Mouse (Mus musculus) heart, embryonic 14.5 days (tissue): ENCODE results near the gene Calm2. TPM values are rescaled to one million over a fixed set of nuclear protein-coding genes. Genes with fewer than 3 reads are reported as not detected.

ENCODE experiments used
- ATAC-seq: fragments of 200-750 bp; cut with Nextera tagmentation; 2 replicates; pipeline ENCODE4 v1.8.0; 2017; ENCODE audit warnings: low read depth, moderate TSS enrichment; ENCODE audit not compliant: insufficient number of reproducible peaks, insufficient read depth, low FRiP score
- H3K27ac ChIP-seq, 2 experiments: fragments of 200-500 bp in 1 of 2; fragments of 300-500 bp in 1 of 2; sonication (generic) in 1 of 2; replicated peaks in 1 of 2; 2 replicates each; pipeline ENCODE4 v1.5.1; 2012 to 2014; ENCODE audit warnings: low read depth in 2 of 2, low read length in 2 of 2, control low read depth in 1 of 2, mild to moderate bottlenecking in 1 of 2, mixed read lengths in 1 of 2; ENCODE audit not compliant: control insufficient read depth in 1 of 2, insufficient read depth in 1 of 2
- H3K27me3 ChIP-seq: fragments of 300-500 bp; sonication (generic); 2 replicates; pipeline ENCODE4 v1.6.1; 2014; ENCODE audit warnings: mild to moderate bottlenecking, low read length, control low read depth; ENCODE audit not compliant: control insufficient read depth, insufficient read depth
- H3K36me3 ChIP-seq: fragments of 300-500 bp; sonication (generic); 2 replicates; pipeline ENCODE4 v1.6.1; 2014; ENCODE audit warnings: mild to moderate bottlenecking, control low read depth, low read length, mixed read lengths; ENCODE audit not compliant: control insufficient read depth, insufficient read depth
- H3K4me1 ChIP-seq, 2 experiments: fragments of 200-500 bp in 1 of 2; fragments of 300-500 bp in 1 of 2; sonication (generic) in 1 of 2; 2 replicates each; pipeline ENCODE4 v1.6.1; 2012 to 2014; ENCODE audit warnings: low read length in 2 of 2, control low read depth in 1 of 2, mixed read lengths in 1 of 2; ENCODE audit not compliant: control insufficient read depth in 2 of 2, insufficient read depth in 2 of 2
- H3K4me2 ChIP-seq: fragments of 300-500 bp; sonication (generic); 2 replicates; pipeline ENCODE4 v1.6.1; 2014; ENCODE audit warnings: mild to moderate bottlenecking, low read length
- H3K4me3 ChIP-seq, 2 experiments: fragments of 200-500 bp in 1 of 2; fragments of 300-500 bp in 1 of 2; sonication (generic) in 1 of 2; 2 replicates each; pipeline ENCODE4 v1.5.1; 2012 to 2014; ENCODE audit warnings: low read length in 2 of 2, mild to moderate bottlenecking in 2 of 2, control low read depth in 1 of 2, low read depth in 1 of 2, moderate library complexity in 1 of 2; ENCODE audit not compliant: control insufficient read depth in 1 of 2, insufficient read depth in 1 of 2
- H3K9ac ChIP-seq: fragments of 300-500 bp; sonication (generic); 2 replicates; pipeline ENCODE4 v1.6.1; 2014; ENCODE audit warnings: mild to moderate bottlenecking, low read length
- H3K9me3 ChIP-seq: fragments of 300-500 bp; sonication (generic); 2 replicates; pipeline ENCODE4 v1.6.1; 2016; ENCODE audit warnings: low read length, control low read depth; ENCODE audit not compliant: control insufficient read depth
- WGBS: fragments of 180-500 bp; shearing (Covaris S2); extraction: QIAGEN DNeasy Blood & Tissue Kit; methylation state at CpG from one replicate; pipeline ENCODE4 v1.1.7; 2014; 5-methylcytosine and 5-hydroxymethylcytosine counted together
- polyA plus RNA-seq: library from polyadenylated mRNA; unstranded; fragments of >200 nt; fragmentation: Nextera tagmentation; extraction: Ambion mirVana; gene quantifications from 2 replicates; pipeline ENCODE4 v1.2.1, GENCODE M21; 2014

Gene Calm2
- polyA plus RNA-seq, 1 experiment from 2014 or later, result 616 TPM

- H3K4me2 ChIP-seq, result peak overlapping the region; percentile 78
- ATAC-seq, result no peak
- WGBS, result 53% methylated on average over 12 of the region's 12 CpGs
These were observed 971 bp upstream of the Calm2 start for GRCm38 (mm10) chr17:87447612-87448200.

DNA sequence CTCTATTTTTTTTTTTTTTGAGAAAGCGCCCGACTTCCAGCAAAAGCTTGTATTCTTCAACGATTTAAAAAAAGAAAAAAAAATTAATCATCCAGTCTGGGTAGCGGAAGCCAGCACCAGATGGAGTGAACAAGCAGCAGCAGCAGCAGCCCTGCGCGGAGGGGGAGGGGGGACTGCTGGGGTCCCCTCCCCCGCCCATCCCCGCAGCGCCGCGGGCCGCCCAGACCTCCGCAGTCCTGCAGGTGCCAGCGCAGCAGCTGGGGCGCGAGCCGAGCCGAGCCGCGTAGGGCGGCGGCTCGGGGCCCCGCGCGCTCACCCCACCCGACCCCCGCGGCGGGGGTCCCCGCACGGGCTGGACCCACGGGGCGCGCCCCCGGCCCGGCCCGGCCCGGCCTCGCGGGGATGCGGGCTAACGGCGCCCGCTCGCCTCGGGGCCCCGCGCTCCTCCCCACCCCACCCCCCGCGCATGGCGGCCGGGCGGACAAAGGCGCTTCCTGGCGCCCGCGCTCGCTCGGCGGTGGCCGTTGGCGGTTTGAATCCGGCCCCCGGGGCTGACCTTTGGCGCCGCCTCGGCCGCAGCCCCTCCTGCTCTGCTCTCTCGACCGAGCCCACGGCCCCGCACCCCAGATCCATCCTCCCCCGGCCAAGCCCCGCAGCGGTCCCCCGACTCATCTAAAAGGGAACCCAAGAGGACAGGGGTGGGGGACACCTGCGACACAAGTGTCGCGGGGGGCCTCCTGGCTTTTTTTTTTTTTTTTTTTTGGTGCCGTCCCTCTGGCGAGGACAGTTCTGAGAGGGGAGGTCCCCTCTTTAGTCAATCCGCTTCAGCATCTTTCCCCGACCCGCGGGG lies 593 bp downstream of the Calm2 start:
- no peaks in the 10 kb centered on the region for H3K9me3 ChIP-seq
- H3K4me1 ChIP-seq, result peaks cover 6 to 25% of the 10 kb centered on the region in 2 experiments; a peak in 3 of 4 replicates
- H3K36me3 ChIP-seq, result peaks cover 15% of the 10 kb centered on the region
- peak overlapping the region; percentile 92 to 98 for H3K27ac ChIP-seq
- H3K9ac ChIP-seq, result peak overlapping the region; percentile 98
- peak; percentile 62 for ATAC-seq
- H3K27me3 ChIP-seq, result no peaks in the 10 kb centered on the region
- H3K4me3 ChIP-seq, result peak overlapping the region; percentile 87 to 95
- H3K4me2 ChIP-seq, result peak overlapping the region; percentile 79
- 2% methylated on average over 45 of the region's 86 CpGs for WGBS

More at GRCm38 (mm10) chr17:87447612-87448200, 971 bp upstream of the Calm2 start:
- no peaks in the 10 kb centered on the region; the same call in 1 of the 2 replicates for H3K36me3 ChIP-seq
- H3K27ac ChIP-seq, result peak overlapping the region; percentile 78 to 98; a peak in 3 of 4 replicates
- peak overlapping the region; percentile 72 to 87 for H3K4me3 ChIP-seq
- H3K27me3 ChIP-seq, result no peaks in the 10 kb centered on the region
- H3K9ac ChIP-seq, result peak overlapping the region; percentile 98
- no peaks in the 10 kb centered on the region for H3K9me3 ChIP-seq
- peaks cover 6 to 22% of the 10 kb centered on the region in 2 experiments; a peak in 3 of 4 replicates for H3K4me1 ChIP-seq

DNA sequence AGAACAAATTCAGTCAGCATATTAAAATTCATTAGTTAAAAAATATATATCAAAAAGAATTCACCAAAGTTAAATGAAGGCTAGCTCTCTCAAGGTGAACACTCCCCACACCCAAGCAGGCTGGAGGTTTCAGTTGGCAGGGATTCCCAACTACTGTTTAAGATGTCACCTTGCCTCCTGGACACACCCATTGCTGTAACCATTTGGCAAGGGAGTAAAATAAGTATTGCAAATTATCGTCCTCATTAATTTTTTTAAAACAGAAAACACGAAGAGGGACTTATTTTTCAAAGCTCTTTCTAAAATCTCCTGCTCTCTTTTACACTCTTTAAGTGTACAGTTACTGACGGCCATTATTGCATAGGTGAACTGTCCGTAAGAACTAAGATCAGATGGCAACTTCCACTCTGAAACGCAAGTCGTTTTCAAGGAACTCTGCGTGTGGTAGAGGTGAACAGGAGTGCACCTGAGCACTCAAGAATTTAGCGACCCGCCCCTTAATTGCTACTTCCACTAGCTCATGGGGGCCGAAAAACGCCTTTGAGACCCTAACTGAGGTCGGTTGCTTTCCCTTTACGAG lies 1.3 kb downstream of the Calm2 start:
- H3K9me3 ChIP-seq, result no peaks in the 10 kb centered on the region
- WGBS, result under 1% methylated on average over 13 of the region's 13 CpGs

DNA sequence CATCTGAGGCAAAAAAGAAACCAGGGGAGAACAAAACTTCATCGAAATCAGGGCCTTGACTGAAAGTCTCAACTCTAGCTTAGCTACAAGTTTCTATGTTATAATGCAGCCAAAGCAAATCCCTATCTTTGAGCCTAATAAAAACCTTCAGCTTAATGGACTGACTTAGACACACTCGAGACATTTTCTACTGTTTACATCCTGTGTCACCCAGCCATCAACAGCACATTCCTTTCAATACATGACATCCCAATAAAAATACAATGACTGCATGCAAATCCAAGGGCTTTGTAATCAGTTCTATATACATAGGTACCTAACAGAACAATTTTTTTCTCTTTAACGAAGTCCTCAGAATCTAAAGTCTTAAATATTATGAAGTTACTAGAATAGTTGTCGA lies 2.0 kb downstream of the Calm2 start:
- no peaks in the 10 kb centered on the region for H3K27me3 ChIP-seq
- no peak for ATAC-seq
- peaks cover 6 to 29% of the 10 kb centered on the region in 2 experiments; a peak in 3 of 4 replicates for H3K4me1 ChIP-seq
- peak overlapping the region; percentile 31; the same call in 1 of the 2 replicates for H3K9ac ChIP-seq
- H3K4me2 ChIP-seq, result peak overlapping the region; percentile 79
- 38% methylated on average over 4 of the region's 4 CpGs for WGBS
- no peak overlapping the region for H3K27ac ChIP-seq
- peaks cover 22% of the 10 kb centered on the region for H3K36me3 ChIP-seq
- peak overlapping the region in 1 of 2 experiments; percentile 32; a peak in 3 of 4 replicates for H3K4me3 ChIP-seq
- H3K9me3 ChIP-seq, result no peaks in the 10 kb centered on the region

More for the DNA sequence above, 1.3 kb downstream of the Calm2 start:
- no peak for ATAC-seq
- Histone ChIP-seq H3K4me2 (peak overlapping the region; percentile 79), H3K9ac (peak overlapping the region; percentile 98), H3K27me3 (no peaks in the 10 kb centered on the region), H3K36me3 (peaks cover 18% of the 10 kb centered on the region), H3K27ac (peak overlapping the region; percentile 65 to 98), H3K4me1 (peaks cover 6 to 25% of the 10 kb centered on the region in 2 experiments; a peak in 3 of 4 replicates), H3K4me3 (peak overlapping the region; percentile 87 to 95)

DNA sequence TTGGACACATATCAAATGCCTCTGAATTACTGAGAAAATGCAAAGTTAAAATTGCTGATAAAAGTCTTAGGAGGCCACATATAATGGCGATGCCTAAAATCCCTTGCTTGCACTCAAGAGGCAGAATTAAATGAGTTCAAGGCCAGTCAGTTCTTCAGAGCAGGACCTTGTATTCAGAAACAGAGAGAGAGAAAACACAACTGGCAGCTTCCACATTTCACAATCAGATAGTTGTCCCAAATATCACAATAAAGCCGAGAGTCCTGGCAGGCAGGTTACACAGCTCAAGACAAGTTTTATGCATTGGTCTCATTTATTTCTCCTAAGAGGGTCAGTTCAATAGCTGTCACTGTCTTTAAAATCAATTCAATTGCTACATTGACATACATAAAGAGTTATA lies 5.2 kb downstream of the Calm2 start:
- no peak overlapping the region for H3K4me3 ChIP-seq
- peaks cover 22% of the 10 kb centered on the region for H3K36me3 ChIP-seq
- ATAC-seq, result no peak
- H3K27ac ChIP-seq, result no peak overlapping the region
- no peak overlapping the region for H3K4me2 ChIP-seq
- H3K9me3 ChIP-seq, result no peaks in the 10 kb centered on the region
- H3K9ac ChIP-seq, result no peak overlapping the region
- WGBS, result 60% methylated on average over 2 of the region's 2 CpGs
- H3K4me1 ChIP-seq, result peaks cover 2 to 24% of the 10 kb centered on the region in 2 experiments; a peak in 3 of 4 replicates
- H3K27me3 ChIP-seq, result no peaks in the 10 kb centered on the region

GRCm38 (mm10) chr17:87439441-87439840 lies 7.3 kb downstream of the Calm2 start:
- peaks cover 2 to 19% of the 10 kb centered on the region in 2 experiments; a peak in 3 of 4 replicates for H3K4me1 ChIP-seq
- WGBS, result 84% methylated on average over 2 of the region's 2 CpGs

GRCm38 (mm10) chr17:87433929-87434328 lies 12.8 kb downstream of the Calm2 start:
- ATAC-seq, result no peak
- WGBS, result 93% methylated on average over 3 of the region's 3 CpGs

More at GRCm38 (mm10) chr17:87439441-87439840, 7.3 kb downstream of the Calm2 start:
- no peak overlapping the region for H3K27ac ChIP-seq
- ATAC-seq, result no peak
- H3K4me2 ChIP-seq, result no peak overlapping the region
- H3K27me3 ChIP-seq, result no peaks in the 10 kb centered on the region
- no peak overlapping the region for H3K4me3 ChIP-seq
- H3K36me3 ChIP-seq, result peaks cover 38% of the 10 kb centered on the region
- H3K9ac ChIP-seq, result no peak overlapping the region
- no peaks in the 10 kb centered on the region for H3K9me3 ChIP-seq

More at GRCm38 (mm10) chr17:87433929-87434328, 12.8 kb downstream of the Calm2 start:
- H3K9ac ChIP-seq, result no peak overlapping the region
- H3K4me2 ChIP-seq, result no peak overlapping the region
- H3K36me3 ChIP-seq, result peaks cover 61% of the 10 kb centered on the region
- no peaks in the 10 kb centered on the region for H3K9me3 ChIP-seq
- H3K4me3 ChIP-seq, result no peak overlapping the region
- no peaks in the 10 kb centered on the region for H3K4me1 ChIP-seq
- no peaks in the 10 kb centered on the region for H3K27me3 ChIP-seq
- no peak overlapping the region for H3K27ac ChIP-seq
